Mouse (Mus musculus) testis, adult 2 months (tissue): Measurements from ENCODE around the gene Gm45021. TPM values are rescaled to one million over a fixed set of nuclear protein-coding genes. Genes with fewer than 3 reads are reported as not detected.

Source experiments
- H3K27ac ChIP-seq: fragments of 200-500 bp; 2 replicates; pipeline ENCODE4 v1.5.1; 2012; ENCODE audit warnings: low read depth, low read length; ENCODE audit not compliant: control insufficient read depth, insufficient read depth
- H3K27me3 ChIP-seq: fragments of 200-500 bp; 2 replicates; pipeline ENCODE4 v1.6.1; 2012; ENCODE audit warnings: mild to moderate bottlenecking, low read length, moderate library complexity; ENCODE audit not compliant: control insufficient read depth, insufficient read depth
- H3K36me3 ChIP-seq: fragments of 200-500 bp; 2 replicates; pipeline ENCODE4 v1.6.1; 2012; ENCODE audit warnings: mild to moderate bottlenecking, low read length; ENCODE audit not compliant: control insufficient read depth, insufficient read depth
- H3K4me1 ChIP-seq: fragments of 200-500 bp; 2 replicates; pipeline ENCODE4 v1.6.1; 2012; ENCODE audit warnings: low read length; ENCODE audit not compliant: control insufficient read depth, insufficient read depth
- H3K4me3 ChIP-seq: fragments of 200-500 bp; 2 replicates; pipeline ENCODE4 v1.5.1; 2012; ENCODE audit warnings: low read depth, mild to moderate bottlenecking, low read length, moderate library complexity, mixed read lengths; ENCODE audit not compliant: control insufficient read depth
- CTCF ChIP-seq: fragments of 200-500 bp; IDR thresholded peaks from 2 replicates; pipeline ENCODE4 v1.5.1; 2012; ENCODE audit warnings: low read depth, mild to moderate bottlenecking, inconsistent platforms, low read length, moderate library complexity; ENCODE audit not compliant: control insufficient read depth, insufficient read depth, insufficient replicate concordance
- POLR2A ChIP-seq: fragments of 200-500 bp; IDR thresholded peaks from 2 replicates; pipeline ENCODE4 v1.6.1; 2012; ENCODE audit warnings: low read depth, mild to moderate bottlenecking, inconsistent platforms, low read length, moderate library complexity; ENCODE audit not compliant: control insufficient read depth
- polyA plus RNA-seq: library from polyadenylated mRNA; depleted of rRNA; stranded (reverse); fragments of >200 nt; gene quantifications from 2 replicates; pipeline ENCODE4 v1.2.3, GENCODE M21; 2012; rRNA removed

The Gm45021 gene
- polyA plus RNA-seq, 1 experiment, result not detected

- Histone ChIP-seq H3K4me3 (no peak overlapping the region), H3K36me3 (no peaks in the 10 kb centered on the region), H3K4me1 (no peaks in the 10 kb centered on the region; the same call in 1 of the 2 replicates), H3K27ac (no peak overlapping the region), H3K27me3 (no peaks in the 10 kb centered on the region)
- TF ChIP-seq POLR2A, result no peak
Observed at GRCm38 (mm10) chr6:48650041-48650440, 60.6 kb downstream of the Gm45021 start.

GRCm38 (mm10) chr6:48658721-48659120 is 69.3 kb downstream of the Gm45021 start:
- Histone ChIP-seq H3K4me3 (no peak overlapping the region), H3K27me3 (no peaks in the 10 kb centered on the region), H3K4me1 (no peaks in the 10 kb centered on the region), H3K27ac (no peak overlapping the region), H3K36me3 (no peaks in the 10 kb centered on the region)
- TF ChIP-seq CTCF (no peak), POLR2A (no peak)

Other genes starting within 250 kb of the Gm45021 start
- 54.8 and 60.1 TPM in 2 replicates for gene Krba1, start 194.0 kb upstream of the Gm45021 start, polyA plus RNA-seq
- gene Zfp467, start 143.8 kb upstream of the Gm45021 start, polyA plus RNA-seq, result 1.4 and 1.8 TPM in 2 replicates
- gene Sspo, start 141.4 kb upstream of the Gm45021 start, polyA plus RNA-seq, result 1.6 and 2.1 TPM in 2 replicates
- 18.7 and 20.4 TPM in 2 replicates for gene Atp6v0e2, start 52.0 kb upstream of the Gm45021 start, polyA plus RNA-seq
- 54.3 and 54.4 TPM in 2 replicates for gene Lrrc61, start 34.8 kb upstream of the Gm45021 start, polyA plus RNA-seq
- 10.5 and 11.0 TPM in 2 replicates for gene Rarres2, start 16.8 kb upstream of the Gm45021 start, polyA plus RNA-seq
- gene Repin1, start 4.3 kb downstream of the Gm45021 start, polyA plus RNA-seq, result 16.8 and 17.8 TPM in 2 replicates
- not detected in 2 replicates for gene Gm44965, start 4.3 kb downstream of the Gm45021 start, polyA plus RNA-seq
- gene Zfp775, start 12.5 kb downstream of the Gm45021 start, polyA plus RNA-seq, result 1.8 and 1.9 TPM in 2 replicates
- gene AI854703, start 37.2 kb downstream of the Gm45021 start, polyA plus RNA-seq, result 0.31 TPM in 2 replicates
- gene Gimap8, start 57.6 kb downstream of the Gm45021 start, polyA plus RNA-seq, result 0.13 and 0.21 TPM in 2 replicates
- 0.19 TPM in 1 of 2 replicates, not detected in the other for gene Gimap9, start 86.5 kb downstream of the Gm45021 start, polyA plus RNA-seq
- gene Gimap4, start 94.9 kb downstream of the Gm45021 start, polyA plus RNA-seq, result 0.38 and 0.53 TPM in 2 replicates
- gene Gimap6, start 118.6 kb downstream of the Gm45021 start, polyA plus RNA-seq, result 0.46 and 0.57 TPM in 2 replicates
- not detected in 2 replicates for gene Gm28053, start 129.0 kb downstream of the Gm45021 start, polyA plus RNA-seq
- gene Gimap7, start 129.0 kb downstream of the Gm45021 start, polyA plus RNA-seq, result not detected in 2 replicates
- 0.31 and 0.36 TPM in 2 replicates for gene Gimap1, start 149.4 kb downstream of the Gm45021 start, polyA plus RNA-seq
- 0.30 and 0.76 TPM in 2 replicates for gene Gimap5, start 156.6 kb downstream of the Gm45021 start, polyA plus RNA-seq
- gene Gimap3, start 181.2 kb downstream of the Gm45021 start, polyA plus RNA-seq, result 0.17 and 0.42 TPM in 2 replicates